Mouse (Mus musculus) neural tube, embryonic 13.5 days (tissue): ENCODE measurements around the gene Mapre1. TPM values are rescaled to one million over a fixed set of nuclear protein-coding genes. Genes with fewer than 3 reads are reported as not detected.
A peak's percentile ranks its signal among the peaks of the same experiment; 100 is the strongest.
"Not testable (repeated sequence)": the region's sequence is repeated elsewhere in the genome, so short reads cannot be mapped to it uniquely, and the experiment has no call there.

Source experiments
- ATAC-seq: fragments of 200-750 bp; cut with Nextera tagmentation; 2 replicates; pipeline ENCODE4 v1.8.0; 2017; ENCODE audit warnings: low read depth, mild to moderate bottlenecking, moderate TSS enrichment, moderate library complexity
- H3K27ac ChIP-seq: fragments of 300-500 bp; sonication (generic); replicated peaks from 2 replicates; pipeline ENCODE4 v1.5.1; 2015; ENCODE audit warnings: moderate library complexity, mild to moderate bottlenecking, inconsistent platforms
- H3K27me3 ChIP-seq: fragments of 300-500 bp; sonication (generic); 2 replicates; pipeline ENCODE4 v1.6.1; 2015; ENCODE audit warnings: mild to moderate bottlenecking, inconsistent platforms
- H3K36me3 ChIP-seq: fragments of 300-500 bp; sonication (generic); 2 replicates; pipeline ENCODE4 v1.6.1; 2015; ENCODE audit warnings: mild to moderate bottlenecking, inconsistent platforms
- H3K4me1 ChIP-seq: fragments of 300-500 bp; sonication (generic); replicated peaks from 2 replicates; pipeline ENCODE4 v1.6.1; 2015; ENCODE audit warnings: inconsistent platforms
- H3K4me2 ChIP-seq: fragments of 300-500 bp; sonication (generic); 2 replicates; pipeline ENCODE4 v1.6.1; 2015; ENCODE audit warnings: inconsistent platforms, mild to moderate bottlenecking, moderate library complexity
- H3K4me3 ChIP-seq: fragments of 300-500 bp; sonication (generic); 2 replicates; pipeline ENCODE4 v1.5.1; 2015; ENCODE audit warnings: mild to moderate bottlenecking, inconsistent platforms
- H3K9ac ChIP-seq: fragments of 300-500 bp; sonication (generic); 2 replicates; pipeline ENCODE4 v1.6.1; 2015; ENCODE audit warnings: moderate library complexity, mild to moderate bottlenecking, inconsistent platforms
- H3K9me3 ChIP-seq: fragments of 300-500 bp; sonication (generic); 2 replicates; pipeline ENCODE4 v1.6.1; 2016; ENCODE audit warnings: inconsistent platforms
- WGBS: fragments of 180-500 bp; shearing (Covaris S2); methylation state at CpG from one replicate; pipeline ENCODE4 v1.1.7; 2015; 5-methylcytosine and 5-hydroxymethylcytosine counted together
- polyA plus RNA-seq: library from polyadenylated mRNA; unstranded; fragments of >200 nt; fragmentation: Nextera tagmentation; extraction: Ambion mirVana; gene quantifications from 2 replicates; pipeline ENCODE4 v1.2.1, GENCODE M21; 2015

Mapre1 gene
- polyA plus RNA-seq, 1 experiment from 2014 or later = 395 TPM

DNA sequence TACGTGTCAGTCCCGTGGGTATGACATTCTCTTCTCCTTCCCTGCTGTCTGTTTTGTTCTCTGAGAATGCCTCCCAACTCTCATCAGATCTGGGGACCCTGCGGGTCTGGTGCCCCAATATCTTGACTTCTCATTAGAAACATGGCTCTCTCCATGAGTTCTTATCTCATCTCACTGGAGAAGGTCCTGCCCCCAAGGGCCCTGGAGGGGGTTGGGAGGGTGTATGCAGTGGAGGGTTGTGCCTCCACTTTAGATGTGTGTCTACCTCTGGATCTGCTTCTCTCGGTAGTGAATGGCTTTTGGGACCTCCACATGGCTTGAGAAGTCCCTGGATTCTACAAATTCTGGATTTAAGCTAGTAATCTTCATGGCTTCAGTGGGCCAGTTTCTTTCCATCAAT is 40.1 kb downstream of the Mapre1 start:
- H3K4me2 ChIP-seq = no peak overlapping the region

DNA sequence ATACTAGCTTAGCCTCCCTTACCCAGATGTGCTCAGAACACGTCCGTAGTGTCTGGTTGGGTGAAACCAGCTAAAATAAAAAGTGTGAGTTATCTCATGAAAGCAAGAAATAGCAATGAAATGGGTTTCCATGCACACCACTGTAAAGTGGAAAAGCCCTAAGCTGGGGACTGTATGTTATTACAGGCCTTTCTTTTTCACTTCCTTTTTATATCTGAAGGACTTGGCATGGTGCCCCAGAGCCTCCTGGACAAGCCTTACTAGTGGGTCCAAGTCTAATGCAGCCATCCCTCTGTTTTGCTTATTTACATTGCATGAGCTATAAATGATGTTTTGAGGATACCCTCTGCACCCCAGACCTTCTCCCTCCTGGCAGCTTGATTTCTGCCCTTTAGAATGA is 43.6 kb downstream of the Mapre1 start:
- WGBS = 93% methylated on average over 2 of the region's 2 CpGs
- no peaks in the 10 kb centered on the region for H3K9me3 ChIP-seq
- H3K4me3 ChIP-seq = no peak overlapping the region
- H3K4me1 ChIP-seq = no peaks in the 10 kb centered on the region
- no peaks in the 10 kb centered on the region for H3K27me3 ChIP-seq
- no peaks in the 10 kb centered on the region for H3K36me3 ChIP-seq
- no peak overlapping the region for H3K4me2 ChIP-seq
- H3K9ac ChIP-seq = no peak overlapping the region
- H3K27ac ChIP-seq = no peak overlapping the region
- ATAC-seq = no peak

More for the DNA sequence above, 40.1 kb downstream of the Mapre1 start:
- no peaks in the 10 kb centered on the region for H3K36me3 ChIP-seq
- no peak overlapping the region for H3K9ac ChIP-seq
- no peak for ATAC-seq
- H3K27me3 ChIP-seq = no peaks in the 10 kb centered on the region
- peaks cover 11% of the 10 kb centered on the region for H3K4me1 ChIP-seq
- H3K27ac ChIP-seq = no peak overlapping the region
- H3K4me3 ChIP-seq = no peak overlapping the region
- WGBS = 91% methylated on average over 4 of the region's 4 CpGs
- no peaks in the 10 kb centered on the region for H3K9me3 ChIP-seq

DNA sequence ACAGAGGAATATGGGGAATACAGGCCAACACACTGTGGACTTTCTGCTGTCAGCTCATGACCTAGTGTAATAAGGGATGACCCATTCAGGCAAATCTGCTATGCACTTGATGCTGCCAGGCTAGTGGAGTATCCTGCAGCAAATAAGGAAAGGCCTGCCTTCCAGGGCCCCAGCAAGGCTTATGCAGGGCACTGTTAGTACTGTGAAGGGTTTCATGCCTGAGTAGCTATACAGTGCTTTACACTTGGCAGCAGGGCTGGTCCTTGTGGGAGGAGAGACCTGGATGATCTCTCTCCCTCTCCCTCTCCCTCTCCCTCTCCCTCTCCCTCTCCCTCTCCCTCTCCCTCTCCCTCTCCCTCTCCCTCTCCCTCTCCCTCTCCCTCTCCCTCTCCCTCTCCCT is 52.3 kb downstream of the Mapre1 start:
- no peaks in the 10 kb centered on the region for H3K9me3 ChIP-seq
- H3K4me3 ChIP-seq = no peak overlapping the region
- H3K36me3 ChIP-seq = no peaks in the 10 kb centered on the region
- H3K27me3 ChIP-seq = no peaks in the 10 kb centered on the region
- H3K4me2 ChIP-seq = no peak overlapping the region
- no peaks in the 10 kb centered on the region for H3K4me1 ChIP-seq
- no peak overlapping the region for H3K9ac ChIP-seq
- H3K27ac ChIP-seq = no peak overlapping the region
- ATAC-seq = no peak

DNA sequence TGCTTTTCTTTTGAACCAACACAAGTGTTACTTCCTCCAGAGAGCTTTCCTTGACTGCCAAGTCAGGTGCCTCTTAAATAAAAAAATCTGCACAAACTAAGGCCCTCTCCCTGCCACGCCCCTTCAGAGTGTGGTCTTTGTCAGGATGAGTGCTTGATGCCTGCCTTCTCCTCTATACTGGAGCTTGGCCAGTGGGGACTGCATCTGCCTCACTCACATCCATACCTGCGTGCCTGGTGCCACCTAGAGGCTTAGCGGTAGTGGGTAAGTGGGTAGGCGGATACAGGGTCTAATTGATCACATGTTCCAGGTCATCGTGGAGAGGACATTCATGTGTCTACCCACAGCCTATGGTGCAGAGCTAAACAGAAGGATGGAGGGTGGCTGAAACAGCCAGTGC is 54.0 kb downstream of the Mapre1 start:
- no peak overlapping the region for H3K4me2 ChIP-seq
- peak; percentile 23; the same call in 1 of the 2 replicates for ATAC-seq
- H3K9me3 ChIP-seq = no peaks in the 10 kb centered on the region
- no peaks in the 10 kb centered on the region for H3K36me3 ChIP-seq
- H3K4me1 ChIP-seq = no peaks in the 10 kb centered on the region
- H3K4me3 ChIP-seq = no peak overlapping the region
- H3K27ac ChIP-seq = no peak overlapping the region
- H3K9ac ChIP-seq = no peak overlapping the region
- WGBS = 66% methylated on average over 5 of the region's 5 CpGs
- H3K27me3 ChIP-seq = no peaks in the 10 kb centered on the region

DNA sequence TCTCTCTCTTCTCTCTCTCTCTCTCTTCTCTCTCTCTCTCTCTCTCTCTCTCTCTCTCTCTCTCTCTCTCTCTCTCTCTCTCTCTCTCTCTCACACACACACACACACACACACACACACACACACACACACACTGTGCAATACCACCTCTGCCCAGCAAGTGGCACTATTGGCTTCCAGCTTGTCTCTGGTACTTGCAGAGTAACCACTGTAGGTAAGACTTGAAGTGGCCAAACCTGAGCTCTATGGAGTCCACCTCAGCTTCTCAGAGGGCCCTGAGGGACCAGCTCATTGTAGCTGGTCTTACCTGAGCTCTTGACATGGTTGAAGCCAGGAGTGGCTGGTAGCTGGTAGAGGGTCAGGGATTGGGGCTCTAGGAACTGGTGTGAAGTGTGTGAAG is 66.4 kb downstream of the Mapre1 start:
- H3K4me1 ChIP-seq, H3K4me2 ChIP-seq, ATAC-seq, H3K9me3 ChIP-seq, H3K9ac ChIP-seq, H3K36me3 ChIP-seq, H3K27ac ChIP-seq, H3K27me3 ChIP-seq, H3K4me3 ChIP-seq: not testable (repeated sequence)

DNA sequence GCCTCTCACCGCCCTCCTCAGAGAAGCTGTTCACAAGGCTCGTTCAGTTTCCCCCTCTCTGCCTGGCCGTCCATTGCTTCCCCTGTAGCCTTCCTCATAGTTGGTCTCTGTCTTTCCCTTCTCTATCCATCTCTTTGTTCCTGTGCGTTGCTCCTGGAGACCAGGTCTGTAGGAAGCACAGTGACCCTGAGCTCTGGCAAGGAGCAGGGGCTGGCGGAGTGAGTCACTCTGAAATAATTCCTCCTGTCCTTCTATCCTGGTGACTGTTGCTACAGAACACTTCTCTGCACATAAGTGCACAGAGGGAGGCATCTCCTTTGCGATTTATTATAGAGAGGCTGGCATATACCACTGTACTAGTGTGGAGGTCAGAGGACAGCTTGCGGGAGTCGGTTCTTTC is 67.1 kb downstream of the Mapre1 start:
- no peak overlapping the region for H3K4me3 ChIP-seq
- no peaks in the 10 kb centered on the region for H3K36me3 ChIP-seq
- ATAC-seq = no peak

DNA sequence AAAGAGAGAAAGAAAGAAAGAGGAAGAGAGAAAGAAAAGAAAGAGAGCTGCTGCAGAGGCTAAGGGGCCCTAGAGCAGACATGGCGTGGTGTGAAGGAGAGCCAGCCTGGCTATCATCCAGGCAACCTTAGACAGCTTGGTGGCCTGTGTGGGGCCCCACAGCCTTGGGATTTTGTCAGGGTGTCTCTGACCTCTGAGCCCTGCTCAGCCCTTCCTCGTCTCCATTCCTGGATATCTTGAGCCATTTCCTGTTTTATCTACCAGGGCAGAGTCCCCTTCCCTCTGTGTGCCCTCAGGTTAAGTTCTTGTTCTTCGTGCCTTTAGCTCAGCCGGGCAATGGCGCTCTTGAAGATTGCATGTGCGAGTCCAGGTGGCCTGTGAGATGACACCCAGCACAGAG is 67.8 kb downstream of the Mapre1 start:
- no peaks in the 10 kb centered on the region for H3K27me3 ChIP-seq
- no peak overlapping the region for H3K4me2 ChIP-seq
- no peak overlapping the region for H3K27ac ChIP-seq
- 85% methylated on average over 6 of the region's 6 CpGs for WGBS
- no peaks in the 10 kb centered on the region for H3K4me1 ChIP-seq
- H3K36me3 ChIP-seq = no peaks in the 10 kb centered on the region
- ATAC-seq = no peak
- H3K9me3 ChIP-seq = no peaks in the 10 kb centered on the region
- no peak overlapping the region for H3K9ac ChIP-seq
- H3K4me3 ChIP-seq = no peak overlapping the region

More for the DNA sequence above, 67.1 kb downstream of the Mapre1 start:
- Histone ChIP-seq H3K27ac (no peak overlapping the region), H3K9ac (no peak overlapping the region), H3K4me1 (no peaks in the 10 kb centered on the region), H3K27me3 (no peaks in the 10 kb centered on the region), H3K9me3 (no peaks in the 10 kb centered on the region), H3K4me2 (no peak overlapping the region)
- WGBS = 74% methylated on average over 8 of the region's 8 CpGs

DNA sequence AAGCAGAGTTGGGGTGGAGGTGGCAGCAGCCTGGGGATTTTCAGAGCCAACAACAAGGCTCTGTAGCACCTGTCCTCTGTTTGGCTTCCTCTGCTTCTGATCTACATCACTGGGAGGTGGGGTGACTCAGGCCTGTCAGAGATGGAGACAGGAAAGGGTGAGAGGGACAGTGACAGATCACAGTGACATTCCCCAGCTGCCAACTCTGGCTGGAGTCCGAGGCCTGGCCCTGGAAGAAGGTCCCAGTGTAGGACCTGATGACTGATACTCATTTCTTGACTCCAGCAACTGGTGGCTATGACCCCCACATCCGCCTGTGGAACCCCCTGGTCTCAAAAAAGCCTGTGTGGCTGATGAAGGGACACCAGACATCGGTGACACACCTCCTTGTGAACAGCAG is 68.8 kb downstream of the Mapre1 start:
- Histone ChIP-seq H3K4me2 (no peak overlapping the region), H3K27me3 (no peaks in the 10 kb centered on the region), H3K27ac (no peak overlapping the region), H3K9ac (no peak overlapping the region), H3K4me1 (no peaks in the 10 kb centered on the region), H3K36me3 (no peaks in the 10 kb centered on the region), H3K4me3 (no peak overlapping the region), H3K9me3 (no peaks in the 10 kb centered on the region)
- ATAC-seq = no peak
- WGBS = 80% methylated on average over 3 of the region's 3 CpGs

DNA sequence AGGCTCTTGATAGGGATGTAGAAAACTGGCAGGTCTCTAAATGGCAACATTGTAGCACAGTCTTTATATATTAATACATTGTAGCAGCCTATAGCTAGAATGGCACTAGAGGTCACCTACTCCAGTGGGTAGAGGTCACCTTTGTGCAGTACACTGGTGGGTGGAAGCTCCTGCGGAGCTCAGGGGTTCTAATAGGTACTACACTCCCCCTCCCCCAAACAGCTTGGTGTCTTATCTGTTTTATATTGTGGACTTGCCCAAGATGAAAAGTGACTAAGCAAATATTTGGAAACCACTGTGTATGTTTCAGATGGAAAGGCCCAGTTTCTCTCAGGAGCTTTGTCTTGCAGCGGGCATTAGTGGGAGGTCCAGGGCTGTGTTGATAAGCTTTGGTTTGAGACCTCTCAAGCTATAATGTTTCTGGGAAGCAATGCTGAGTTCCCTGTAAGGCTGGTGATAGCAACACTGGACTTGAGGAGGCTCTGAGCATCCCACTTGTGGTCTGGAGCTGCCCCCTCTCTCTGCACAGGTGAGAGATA is 81.0 kb downstream of the Mapre1 start:
- no peak overlapping the region for H3K27ac ChIP-seq
- no peaks in the 10 kb centered on the region for H3K36me3 ChIP-seq
- H3K4me2 ChIP-seq = no peak overlapping the region
- H3K9me3 ChIP-seq = no peaks in the 10 kb centered on the region
- H3K9ac ChIP-seq = no peak overlapping the region
- no peak for ATAC-seq
- no peak overlapping the region for H3K4me3 ChIP-seq
- H3K4me1 ChIP-seq = peaks cover 8% of the 10 kb centered on the region; the same call in 1 of the 2 replicates
- H3K27me3 ChIP-seq = no peaks in the 10 kb centered on the region
- WGBS = 95% methylated on average over 2 of the region's 2 CpGs

Other genes with a start within 250 kb of the Mapre1 start
- not detected in 2 replicates for gene 4930404H24Rik, start 248.5 kb upstream of the Mapre1 start, polyA plus RNA-seq
- gene Nol4l, start 211.3 kb upstream of the Mapre1 start, polyA plus RNA-seq = 40.8 and 43.3 TPM in 2 replicates
- 84.6 and 85.9 TPM in 2 replicates for gene Commd7, start 108.5 kb upstream of the Mapre1 start, polyA plus RNA-seq
- gene Dnmt3b, start 91.8 kb upstream of the Mapre1 start, polyA plus RNA-seq = 3.9 and 4.6 TPM in 2 replicates
- not detected in 2 replicates for gene Dnmt3c, start 44.6 kb upstream of the Mapre1 start, polyA plus RNA-seq
- gene Efcab8, start 38.7 kb downstream of the Mapre1 start, polyA plus RNA-seq = not detected in 2 replicates
- not detected in 2 replicates for gene Sun5, start 129.8 kb downstream of the Mapre1 start, polyA plus RNA-seq
- gene Bpifb2, start 133.8 kb downstream of the Mapre1 start, polyA plus RNA-seq = not detected in 2 replicates
- gene Bpifb6, start 159.1 kb downstream of the Mapre1 start, polyA plus RNA-seq = not detected in 2 replicates
- not detected in 2 replicates for gene Bpifb3, start 177.0 kb downstream of the Mapre1 start, polyA plus RNA-seq
- gene Bpifb4, start 196.9 kb downstream of the Mapre1 start, polyA plus RNA-seq = not detected in 2 replicates
- gene Bpifa6, start 233.7 kb downstream of the Mapre1 start, polyA plus RNA-seq = not detected in 2 replicates